Mouse (Mus musculus) olfactory bulb, adult 2 months (tissue): Measurements from ENCODE around the gene Olfr678.
"Not testable (repeated sequence)": the region's sequence is repeated elsewhere in the genome, so short reads cannot be mapped to it uniquely, and the experiment has no call there.

Experiments used
- CTCF ChIP-seq: fragments of 200-500 bp; IDR thresholded peaks from 2 replicates; pipeline ENCODE4 v1.5.1; 2012; ENCODE audit warnings: low read depth, mild to moderate bottlenecking, low read length, moderate library complexity; ENCODE audit not compliant: insufficient read depth
- POLR2A ChIP-seq: fragments of 200-500 bp; IDR thresholded peaks from 2 replicates; pipeline ENCODE4 v1.6.1; 2012; ENCODE audit warnings: mild to moderate bottlenecking, low read depth, low read length, moderate library complexity; ENCODE audit not compliant: insufficient read depth

GRCm38 (mm10) chr7:105033836-105034235 lies 30.4 kb upstream of the Olfr678 start:
- not testable (repeated sequence) for TF ChIP-seq POLR2A, CTCF
